Mouse (Mus musculus): ENCODE data around the gene Wnk2.
A peak's percentile ranks its signal among the peaks of the same experiment; 100 is the strongest.

Gene Wnk2

GRCm38 (mm10) chr13:49134491-49134890, 13.3 kb downstream of the Wnk2 start:
- no peak for DNase-seq

GRCm38 (mm10) chr13:49133125-49133524, 14.7 kb downstream of the Wnk2 start:
- no peak for DNase-seq

GRCm38 (mm10) chr13:49131946-49132687, 15.7 kb downstream of the Wnk2 start:
- DNase-seq, result no peak

GRCm38 (mm10) chr13:49131342-49131855, 16.4 kb downstream of the Wnk2 start:
- no peak for DNase-seq

GRCm38 (mm10) chr13:49129845-49130244, 18.0 kb downstream of the Wnk2 start:
- DNase-seq, result no peak

GRCm38 (mm10) chr13:49129154-49129553, 18.7 kb downstream of the Wnk2 start:
- DNase-seq, result no peak

- no peak for DNase-seq
These were observed 19.8 kb downstream of the Wnk2 start for GRCm38 (mm10) chr13:49127844-49128631.

- DNase-seq, result no peak
These were observed 25.7 kb downstream of the Wnk2 start for GRCm38 (mm10) chr13:49122106-49122505.

GRCm38 (mm10) chr13:49117563-49117962, 30.3 kb downstream of the Wnk2 start:
- no peak for DNase-seq

- no peak for DNase-seq
These were observed 32.9 kb downstream of the Wnk2 start for GRCm38 (mm10) chr13:49114921-49115320.

- DNase-seq, result no peak
These were observed 33.7 kb downstream of the Wnk2 start for GRCm38 (mm10) chr13:49114116-49114515.

- no peak for DNase-seq
These were observed 34.5 kb downstream of the Wnk2 start for GRCm38 (mm10) chr13:49113345-49113744.

GRCm38 (mm10) chr13:49112652-49113051, 35.2 kb downstream of the Wnk2 start:
- DNase-seq, result no peak

- no peak for DNase-seq
These were observed 38.1 kb downstream of the Wnk2 start for GRCm38 (mm10) chr13:49109665-49110064.

- no peak for DNase-seq
These were observed 39.5 kb downstream of the Wnk2 start for GRCm38 (mm10) chr13:49108119-49108846.

- DNase-seq, result no peak
These were observed 43.9 kb downstream of the Wnk2 start for GRCm38 (mm10) chr13:49103913-49104312.

- DNase-seq, result no peak
These were observed 44.6 kb downstream of the Wnk2 start for GRCm38 (mm10) chr13:49103235-49103634.

- peak; percentile 68 for DNase-seq
These were observed 47.4 kb downstream of the Wnk2 start for GRCm38 (mm10) chr13:49100417-49100816.

GRCm38 (mm10) chr13:49096826-49097225, 51.0 kb downstream of the Wnk2 start:
- DNase-seq, result no peak

- DNase-seq, result no peak
These were observed 53.1 kb downstream of the Wnk2 start for GRCm38 (mm10) chr13:49094667-49095066.

- no peak for DNase-seq
These were observed 54.3 kb downstream of the Wnk2 start for GRCm38 (mm10) chr13:49093471-49093891.

GRCm38 (mm10) chr13:49092596-49092995, 55.2 kb downstream of the Wnk2 start:
- DNase-seq, result no peak

GRCm38 (mm10) chr13:49090176-49090575, 57.6 kb downstream of the Wnk2 start:
- no peak for DNase-seq

All from lung, postnatal 14 days (tissue).